Mouse (Mus musculus) stomach, embryonic 15.5 days (tissue): ENCODE data around the gene Kcmf1. TPM values are rescaled to one million over a fixed set of nuclear protein-coding genes. Genes with fewer than 3 reads are reported as not detected.

Source experiments
- ATAC-seq: fragments of 200-750 bp; cut with Nextera tagmentation; 2 replicates; pipeline ENCODE4 v1.8.0; 2017; ENCODE audit warnings: low read depth, moderate number of reproducible peaks, moderate TSS enrichment; ENCODE audit not compliant: insufficient read depth, low FRiP score
- H3K27ac ChIP-seq: fragments of 300-500 bp; sonication (generic); 2 replicates; pipeline ENCODE4 v1.5.1; 2015; ENCODE audit warnings: mild to moderate bottlenecking, inconsistent platforms
- H3K27me3 ChIP-seq: fragments of 300-500 bp; sonication (generic); replicated peaks from 2 replicates; pipeline ENCODE4 v1.6.1; 2015; ENCODE audit warnings: inconsistent platforms
- H3K36me3 ChIP-seq: fragments of 300-500 bp; sonication (generic); 2 replicates; pipeline ENCODE4 v1.6.1; 2015; ENCODE audit warnings: inconsistent platforms
- H3K4me1 ChIP-seq: fragments of 300-500 bp; sonication (generic); 2 replicates; pipeline ENCODE4 v1.6.1; 2015; ENCODE audit warnings: inconsistent platforms
- H3K4me2 ChIP-seq: fragments of 300-500 bp; sonication (generic); 2 replicates; pipeline ENCODE4 v1.6.1; 2015; ENCODE audit warnings: mild to moderate bottlenecking, inconsistent platforms
- H3K4me3 ChIP-seq: fragments of 300-500 bp; sonication (generic); replicated peaks from 2 replicates; pipeline ENCODE4 v1.5.1; 2015; ENCODE audit warnings: inconsistent platforms
- H3K9ac ChIP-seq: fragments of 300-500 bp; sonication (generic); 2 replicates; pipeline ENCODE4 v1.6.1; 2015; ENCODE audit warnings: inconsistent platforms
- H3K9me3 ChIP-seq: fragments of 300-500 bp; sonication (generic); 2 replicates; pipeline ENCODE4 v1.6.1; 2016; ENCODE audit warnings: inconsistent platforms
- WGBS: fragments of 180-500 bp; shearing (Covaris S2); methylation state at CpG from one replicate; pipeline ENCODE4 v1.1.7; 2015; 5-methylcytosine and 5-hydroxymethylcytosine counted together
- polyA plus RNA-seq: library from polyadenylated mRNA; unstranded; fragments of >200 nt; fragmentation: Nextera tagmentation; extraction: Ambion mirVana; gene quantifications from 2 replicates; pipeline ENCODE4 v1.2.1, GENCODE M21; 2015

The Kcmf1 gene
- polyA plus RNA-seq, 1 experiment from 2014 or later: 46.2 TPM

DNA sequence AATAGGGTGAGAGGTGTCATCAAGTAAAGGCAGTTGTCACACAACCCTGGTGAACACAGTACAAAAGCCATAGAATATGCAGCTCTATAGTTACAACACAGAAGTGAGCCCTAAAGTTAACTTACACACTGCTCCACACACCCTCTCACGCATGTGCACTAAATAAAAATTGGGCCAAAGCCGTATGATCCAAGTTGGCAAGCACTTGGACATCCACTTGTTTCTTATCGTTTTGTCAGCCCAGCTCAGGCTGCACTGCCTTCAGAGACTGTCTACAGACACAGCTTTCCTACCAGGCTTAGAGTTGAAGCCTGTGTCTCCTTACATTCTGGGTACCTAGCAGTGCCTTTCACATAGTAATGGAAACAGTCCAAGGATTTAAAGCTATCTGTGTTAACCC lies 4.8 kb downstream of the Kcmf1 start:
- H3K9ac ChIP-seq: no peak overlapping the region
- no peaks in the 10 kb centered on the region for H3K27me3 ChIP-seq
- no peaks in the 10 kb centered on the region for H3K9me3 ChIP-seq
- no peaks in the 10 kb centered on the region for H3K36me3 ChIP-seq
- no peak for ATAC-seq
- no peak overlapping the region for H3K4me2 ChIP-seq
- H3K27ac ChIP-seq: no peak overlapping the region
- WGBS: 56% methylated on average over 3 of the region's 3 CpGs
- H3K4me3 ChIP-seq: no peak overlapping the region
- H3K4me1 ChIP-seq: peaks cover 12% of the 10 kb centered on the region; the same call in 1 of the 2 replicates

DNA sequence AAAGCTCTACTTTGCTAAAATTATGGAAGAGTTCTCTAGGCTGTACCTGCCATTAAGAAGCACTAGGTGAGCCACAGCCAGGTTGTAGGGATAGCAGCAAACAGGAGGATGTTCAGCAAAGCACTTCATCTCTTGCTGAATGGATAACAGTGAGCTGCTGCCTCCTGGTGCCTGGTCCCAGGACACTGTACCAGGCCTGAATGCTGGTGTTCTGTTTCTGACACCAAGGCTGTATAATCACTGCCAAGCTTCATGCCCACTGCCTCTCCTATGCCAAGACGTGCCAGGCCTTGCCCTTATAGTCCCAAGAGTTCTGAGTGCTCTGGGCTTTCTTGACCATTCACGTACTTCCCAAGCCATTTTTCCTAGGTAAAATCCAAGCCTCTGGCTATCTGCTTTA lies 8.5 kb downstream of the Kcmf1 start:
- peaks cover 6% of the 10 kb centered on the region for H3K4me1 ChIP-seq
- H3K9me3 ChIP-seq: no peaks in the 10 kb centered on the region
- no peak overlapping the region for H3K4me3 ChIP-seq
- WGBS: 93% methylated on average over 2 of the region's 2 CpGs
- no peak overlapping the region for H3K4me2 ChIP-seq
- no peak overlapping the region for H3K27ac ChIP-seq
- ATAC-seq: no peak
- H3K27me3 ChIP-seq: no peaks in the 10 kb centered on the region
- no peak overlapping the region for H3K9ac ChIP-seq
- no peaks in the 10 kb centered on the region for H3K36me3 ChIP-seq

DNA sequence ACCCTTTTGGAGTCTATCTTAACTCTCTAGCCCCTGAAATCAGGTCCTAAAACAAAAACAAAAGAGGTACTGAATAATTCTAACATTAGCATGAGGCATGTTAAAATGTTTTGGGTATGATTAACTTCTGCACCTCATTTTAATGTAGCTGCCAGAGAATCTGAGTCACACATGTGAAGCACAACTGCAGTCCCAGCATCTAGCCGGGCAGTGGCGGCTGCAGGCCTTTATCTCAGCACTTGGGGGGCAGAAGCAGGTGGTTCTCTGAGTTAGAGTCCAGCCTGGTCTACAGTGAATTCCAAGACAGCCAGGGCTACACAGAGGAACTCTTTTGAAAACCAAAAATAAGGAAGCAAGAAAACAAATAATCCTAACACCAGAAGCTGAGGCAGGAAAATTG lies 11.1 kb downstream of the Kcmf1 start:
- Histone ChIP-seq H3K4me1 (peaks cover 3% of the 10 kb centered on the region; the same call in 1 of the 2 replicates), H3K4me2 (no peak overlapping the region), H3K4me3 (no peak overlapping the region), H3K27ac (no peak overlapping the region), H3K36me3 (no peaks in the 10 kb centered on the region), H3K9me3 (no peaks in the 10 kb centered on the region), H3K27me3 (no peaks in the 10 kb centered on the region), H3K9ac (no peak overlapping the region)
- 66% methylated on average over 2 of the region's 2 CpGs for WGBS
- ATAC-seq: no peak

DNA sequence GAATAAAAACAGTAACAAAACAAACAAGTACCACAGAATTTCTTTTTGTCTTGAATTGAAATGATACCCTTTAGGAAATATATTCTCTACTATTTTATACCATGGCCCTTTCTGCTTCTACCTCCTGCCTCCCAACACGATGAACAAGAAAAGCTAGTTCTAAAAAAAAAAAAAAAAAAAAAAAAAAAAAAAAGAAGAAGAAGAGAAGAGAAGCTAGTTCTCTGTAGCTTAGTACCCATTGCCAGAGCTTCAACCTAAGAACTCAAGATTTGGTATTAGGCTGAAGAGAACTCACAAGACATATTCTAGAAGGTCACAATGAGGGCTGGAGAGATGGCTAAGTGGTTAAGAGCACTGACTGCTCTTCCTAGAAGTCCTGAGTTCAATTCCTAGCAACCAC lies 14.5 kb downstream of the Kcmf1 start:
- Histone ChIP-seq H3K9me3 (no peaks in the 10 kb centered on the region), H3K36me3 (no peaks in the 10 kb centered on the region), H3K4me1 (peaks cover 16% of the 10 kb centered on the region), H3K27ac (no peak overlapping the region), H3K4me3 (no peak overlapping the region), H3K4me2 (no peak overlapping the region), H3K9ac (no peak overlapping the region), H3K27me3 (no peaks in the 10 kb centered on the region)
- no peak for ATAC-seq
- 83% methylated on average over 1 of the region's 1 CpGs for WGBS

DNA sequence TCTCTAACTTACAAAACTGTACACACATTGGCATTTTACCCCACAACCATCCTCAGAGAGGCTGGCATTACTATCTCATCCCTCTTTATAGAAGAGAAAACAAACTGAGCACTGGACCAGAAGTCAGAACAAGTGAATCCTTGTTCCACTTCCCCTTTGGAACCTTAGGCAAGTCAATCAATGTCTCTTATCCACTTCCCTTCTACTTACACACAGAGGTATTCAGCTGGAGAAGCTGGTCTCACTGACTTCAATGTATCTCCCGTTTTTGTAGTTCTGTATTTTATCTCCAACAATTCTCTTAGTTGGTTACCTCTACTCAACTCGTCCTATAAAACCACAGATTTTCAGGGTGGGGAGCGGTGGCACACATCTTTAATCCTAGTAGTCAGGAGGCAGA lies 15.0 kb downstream of the Kcmf1 start:
- ATAC-seq: no peak
- peaks cover 16% of the 10 kb centered on the region for H3K4me1 ChIP-seq
- no peak overlapping the region for H3K4me2 ChIP-seq
- no peak overlapping the region for H3K27ac ChIP-seq
- H3K9me3 ChIP-seq: no peaks in the 10 kb centered on the region
- H3K27me3 ChIP-seq: no peaks in the 10 kb centered on the region
- WGBS: 77% methylated on average over 3 of the region's 3 CpGs
- no peaks in the 10 kb centered on the region for H3K36me3 ChIP-seq
- no peak overlapping the region for H3K9ac ChIP-seq
- no peak overlapping the region for H3K4me3 ChIP-seq

DNA sequence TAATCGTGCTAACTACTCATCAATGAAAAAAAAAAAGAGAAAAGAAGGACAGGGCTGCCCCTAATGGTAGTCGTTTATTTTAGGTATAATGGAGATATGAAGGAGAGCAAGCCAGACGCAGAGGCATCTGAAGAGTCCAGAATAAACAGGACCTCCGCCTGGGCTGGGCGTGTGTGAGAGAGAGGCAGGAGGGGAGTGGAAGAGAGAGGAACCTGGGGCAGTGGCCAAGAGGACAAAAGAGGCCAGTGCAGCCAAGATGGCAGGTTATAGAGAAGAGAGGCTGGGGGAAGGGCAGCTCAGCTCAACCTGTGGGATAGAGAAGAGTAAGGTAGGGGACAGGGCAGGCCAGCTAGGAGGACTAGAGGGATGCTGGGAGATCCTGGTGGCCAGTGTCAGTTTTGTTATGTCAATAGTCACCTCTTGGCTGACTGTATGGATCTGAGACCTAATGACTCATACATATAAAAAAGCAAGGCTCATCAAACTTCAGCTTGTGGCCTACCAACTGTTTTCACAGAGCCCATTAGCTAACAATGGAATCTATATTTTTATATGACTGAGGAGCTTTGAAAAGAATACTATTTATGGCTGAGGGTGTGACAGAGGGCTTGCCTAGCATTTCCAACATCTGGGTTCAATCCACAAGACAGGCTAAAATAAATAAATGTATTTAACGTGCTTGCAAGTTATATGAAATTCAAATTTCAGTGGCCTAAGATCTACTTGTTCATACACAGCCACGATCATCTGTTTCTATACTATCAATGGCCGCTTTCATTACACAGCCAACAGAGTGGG lies 16.9 kb downstream of the Kcmf1 start:
- Histone ChIP-seq H3K4me2 (no peak overlapping the region), H3K36me3 (no peaks in the 10 kb centered on the region), H3K9ac (no peak overlapping the region), H3K27ac (no peak overlapping the region), H3K9me3 (no peaks in the 10 kb centered on the region), H3K27me3 (no peaks in the 10 kb centered on the region), H3K4me1 (peaks cover 18% of the 10 kb centered on the region), H3K4me3 (no peak overlapping the region)
- whole genome bisulfite sequencing: 54% methylated on average over 8 of the region's 8 CpGs
- no peak for ATAC-seq

DNA sequence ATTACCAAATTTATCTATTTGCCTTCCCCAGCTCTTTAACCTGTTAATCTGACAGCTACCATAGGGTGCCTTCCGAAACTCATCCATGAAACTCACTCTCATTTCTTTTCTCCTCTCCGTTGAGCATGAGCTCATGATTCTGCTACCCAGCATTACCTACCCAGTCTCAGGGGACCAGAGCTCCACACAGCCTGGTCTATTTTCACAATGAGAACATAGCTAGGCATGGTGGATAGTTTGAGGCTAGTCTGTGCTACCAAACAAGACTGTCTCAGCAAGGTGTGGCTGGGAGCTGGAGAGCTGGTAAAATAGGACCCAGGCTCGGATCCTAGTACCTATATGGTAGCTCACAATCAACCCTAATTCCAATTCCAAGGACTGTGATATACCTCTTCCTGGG lies 17.6 kb downstream of the Kcmf1 start:
- H3K4me1 ChIP-seq: peaks cover 18% of the 10 kb centered on the region
- no peaks in the 10 kb centered on the region for H3K27me3 ChIP-seq
- H3K27ac ChIP-seq: no peak overlapping the region
- H3K4me2 ChIP-seq: no peak overlapping the region
- 0 out of 2 replicates have a peak, but pooled peaks cover 2% of the 10 kb centered on the region for H3K36me3 ChIP-seq
- H3K9me3 ChIP-seq: no peaks in the 10 kb centered on the region
- 90% methylated on average over 3 of the region's 3 CpGs for WGBS
- ATAC-seq: no peak
- no peak overlapping the region for H3K9ac ChIP-seq
- no peak overlapping the region for H3K4me3 ChIP-seq

DNA sequence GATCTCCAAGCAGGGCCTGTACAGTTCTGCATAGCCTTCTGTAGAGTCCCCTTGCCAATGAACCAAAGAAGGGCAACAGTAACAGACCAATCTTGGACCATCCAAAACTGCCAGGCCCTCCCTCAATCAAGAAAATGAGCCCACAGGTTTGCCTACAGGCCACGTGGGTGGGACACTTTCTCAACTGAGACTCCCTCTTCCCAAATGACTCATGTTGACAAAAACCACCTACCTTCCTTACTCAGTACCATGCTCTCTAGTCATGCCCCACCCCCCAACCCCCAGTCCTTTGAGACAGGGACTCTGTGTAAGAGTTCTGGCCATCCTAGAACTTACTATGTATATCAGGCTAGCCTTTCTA lies 18.2 kb downstream of the Kcmf1 start:
- H3K36me3 ChIP-seq: 0 out of 2 replicates have a peak, but pooled peaks cover 2% of the 10 kb centered on the region
- 52% methylated on average over 1 of the region's 1 CpGs for WGBS
- no peak overlapping the region for H3K27ac ChIP-seq
- 0 out of 2 replicates have a peak, but pooled peaks have one; percentile 16 for ATAC-seq
- H3K9me3 ChIP-seq: no peaks in the 10 kb centered on the region
- H3K9ac ChIP-seq: no peak overlapping the region
- peaks cover 18% of the 10 kb centered on the region for H3K4me1 ChIP-seq
- H3K4me3 ChIP-seq: no peak overlapping the region
- H3K4me2 ChIP-seq: no peak overlapping the region
- no peaks in the 10 kb centered on the region for H3K27me3 ChIP-seq

DNA sequence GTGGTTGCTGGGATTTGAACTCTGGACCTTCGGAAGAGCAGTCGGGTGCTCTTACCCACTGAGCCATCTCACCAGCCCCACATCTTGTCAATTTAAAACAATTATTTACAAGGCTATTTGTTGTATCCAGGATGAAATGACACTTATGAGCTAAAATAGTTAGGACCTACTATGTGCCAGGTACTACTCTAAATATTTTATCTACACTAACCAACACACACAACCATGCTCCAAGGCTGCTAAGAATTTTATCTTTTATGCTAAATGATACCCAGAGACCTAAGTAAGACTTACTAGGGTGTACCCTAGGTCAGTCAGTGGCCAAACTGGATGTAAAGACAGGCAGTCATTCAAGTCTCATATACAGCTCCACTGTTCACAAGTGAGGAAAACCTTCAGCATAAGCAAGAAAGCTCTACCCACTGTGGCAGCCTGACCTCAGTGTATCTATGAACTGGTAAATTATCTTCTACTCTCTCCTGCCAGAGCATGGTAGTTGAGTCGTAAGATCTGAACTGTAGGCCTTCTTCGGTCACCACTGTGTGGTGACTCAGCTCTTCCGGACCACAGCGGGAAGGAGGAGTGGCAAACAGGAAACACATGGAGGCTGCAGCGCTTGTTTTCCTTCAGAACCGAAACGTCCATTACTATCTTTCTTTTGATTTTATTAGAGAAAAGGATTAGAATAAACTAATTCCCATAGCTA lies 18.7 kb downstream of the Kcmf1 start:
- H3K27ac ChIP-seq: no peak overlapping the region
- H3K9me3 ChIP-seq: no peaks in the 10 kb centered on the region
- no peak overlapping the region for H3K9ac ChIP-seq
- H3K4me2 ChIP-seq: no peak overlapping the region
- H3K36me3 ChIP-seq: 0 out of 2 replicates have a peak, but pooled peaks cover 2% of the 10 kb centered on the region
- peak; percentile 37; the same call in 1 of the 2 replicates for ATAC-seq
- H3K4me1 ChIP-seq: peaks cover 18% of the 10 kb centered on the region
- no peaks in the 10 kb centered on the region for H3K27me3 ChIP-seq
- WGBS: 83% methylated on average over 9 of the region's 9 CpGs
- no peak overlapping the region for H3K4me3 ChIP-seq

DNA sequence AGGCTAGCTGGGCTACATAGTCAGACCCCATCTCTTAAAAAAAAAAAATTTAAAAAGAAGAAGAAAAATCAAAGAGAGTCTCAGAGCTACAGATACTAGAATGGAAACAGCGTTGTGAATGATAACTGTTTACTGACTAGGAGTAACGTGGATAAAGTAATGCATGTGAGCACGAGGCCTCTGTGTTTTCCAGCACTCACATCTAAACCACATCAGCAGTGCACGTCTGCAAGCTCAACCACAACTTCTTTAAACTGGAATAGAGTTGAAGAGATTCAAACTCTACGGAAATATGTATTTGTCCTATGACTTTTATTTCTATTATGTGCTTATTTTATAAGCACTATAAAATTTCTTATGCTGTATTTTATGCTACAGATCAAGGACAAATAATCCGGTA lies 23.1 kb downstream of the Kcmf1 start:
- 84% methylated on average over 6 of the region's 6 CpGs for WGBS
- ATAC-seq: no peak

DNA sequence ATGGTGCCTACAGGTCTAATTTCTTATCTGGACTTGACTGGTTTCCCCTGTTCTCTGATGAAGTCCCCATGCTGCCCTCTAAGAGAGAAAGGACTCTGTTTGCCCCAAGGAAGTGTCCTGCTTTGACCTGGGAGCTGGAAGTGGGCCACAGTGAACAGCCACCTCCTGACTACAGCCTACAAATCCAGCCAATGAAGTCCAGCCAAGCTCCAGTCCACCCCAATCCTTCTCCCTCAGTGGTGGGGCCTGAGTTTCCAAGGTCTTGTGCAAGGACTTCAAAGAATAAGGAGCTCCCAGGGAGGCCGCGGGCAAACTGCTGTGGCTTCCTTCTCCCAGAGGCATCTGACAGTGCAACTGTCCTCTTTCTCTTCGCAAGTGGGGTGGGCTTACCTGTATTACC lies 26.4 kb downstream of the Kcmf1 start:
- no peak for ATAC-seq
- H3K9ac ChIP-seq: no peak overlapping the region
- no peak overlapping the region for H3K27ac ChIP-seq
- no peak overlapping the region for H3K4me2 ChIP-seq
- no peak overlapping the region for H3K4me3 ChIP-seq
- 0 out of 2 replicates have a peak, but pooled peaks cover 2% of the 10 kb centered on the region for H3K36me3 ChIP-seq
- no peaks in the 10 kb centered on the region for H3K27me3 ChIP-seq
- H3K4me1 ChIP-seq: peaks cover 24% of the 10 kb centered on the region
- H3K9me3 ChIP-seq: no peaks in the 10 kb centered on the region
- 91% methylated on average over 3 of the region's 3 CpGs for WGBS

More for the DNA sequence above, 23.1 kb downstream of the Kcmf1 start:
- H3K4me1 ChIP-seq: peaks cover 8% of the 10 kb centered on the region; the same call in 1 of the 2 replicates
- H3K9me3 ChIP-seq: no peaks in the 10 kb centered on the region
- H3K27ac ChIP-seq: no peak overlapping the region
- no peak overlapping the region for H3K4me2 ChIP-seq
- no peak overlapping the region for H3K4me3 ChIP-seq
- 0 out of 2 replicates have a peak, but pooled peaks cover 2% of the 10 kb centered on the region for H3K36me3 ChIP-seq
- no peak overlapping the region for H3K9ac ChIP-seq
- H3K27me3 ChIP-seq: no peaks in the 10 kb centered on the region

DNA sequence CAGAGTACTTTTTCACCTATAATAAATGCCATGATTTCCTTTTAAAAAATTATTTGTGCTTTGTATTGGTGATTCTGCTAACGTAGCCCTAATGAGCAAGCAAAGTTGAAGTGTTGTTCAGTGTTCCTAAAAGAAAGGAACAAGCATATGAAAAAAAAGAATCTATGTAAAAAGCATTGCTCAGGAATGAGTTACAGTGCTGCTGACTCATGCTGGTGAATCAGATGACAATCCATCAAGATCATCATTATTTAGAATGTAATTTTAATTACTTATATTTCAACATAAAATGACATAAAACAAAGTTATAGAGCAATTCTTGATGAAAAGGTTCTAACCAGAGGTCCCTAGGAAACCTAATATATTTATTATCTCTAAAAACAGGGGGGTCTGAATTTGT lies 27.5 kb downstream of the Kcmf1 start:
- Histone ChIP-seq H3K4me3 (no peak overlapping the region), H3K27ac (no peak overlapping the region), H3K4me1 (peaks cover 24% of the 10 kb centered on the region), H3K4me2 (no peak overlapping the region), H3K36me3 (no peaks in the 10 kb centered on the region), H3K9ac (no peak overlapping the region), H3K27me3 (no peaks in the 10 kb centered on the region), H3K9me3 (no peaks in the 10 kb centered on the region)
- ATAC-seq: no peak
- 76% methylated on average over 1 of the region's 1 CpGs for WGBS
